27 mouse cellular contexts compared by ENCODE assay signal in the genomic region with DNA sequence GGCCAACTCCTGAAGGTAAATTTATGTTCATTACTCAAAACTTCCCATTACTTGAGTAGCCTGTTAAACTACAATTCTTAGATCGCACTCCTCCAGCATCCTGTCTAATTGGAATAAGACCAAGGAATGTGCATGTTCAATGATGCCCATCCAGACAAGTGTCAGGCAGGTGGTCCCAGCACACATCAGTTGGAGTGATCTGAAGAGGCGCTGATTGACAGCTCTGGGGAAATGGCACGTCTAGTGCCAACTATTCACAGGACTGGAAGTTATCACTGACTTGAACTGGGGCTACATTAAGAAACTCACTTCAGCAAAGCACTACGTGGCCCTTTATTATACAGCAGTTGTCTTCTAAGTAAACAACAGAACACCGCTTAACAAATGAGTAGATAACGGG. TPM values are rescaled to one million over a fixed set of nuclear protein-coding genes. Genes with fewer than 3 reads are reported as not detected.
DNase-seq lines count a peak whose midpoint lies in the region; ATAC-seq and TF ChIP-seq lines count a peak whose summit lies in the region.
"Had no signal": no experiment of that assay in that cellular context is flagged by ENCODE, and none has a peak within 500 bp of the region (broad histone marks: within the 10 kb centered on the region; RNA-seq: fewer than 3 reads in every experiment).

No protein-coding gene starts in this region.

- H3K4me3 ChIP-seq in forebrain, embryonic 14.5 days (ENCODE audit: low read depth, low read length): no peak overlapping the region
- H3K4me3 ChIP-seq in forebrain, embryonic 12.5 days (replicated peaks): no peak overlapping the region
- H3K4me3 ChIP-seq: embryonic facial prominence, embryonic 13.5 days; embryonic facial prominence, embryonic 15.5 days; erythroblast, embryonic 14.5 days; forebrain, embryonic 10.5 days; forebrain, embryonic 13.5 days had no signal

- intact Hi-C loops in left cerebral cortex, postnatal 4 days (cut with DNase I): no loop called here
- intact Hi-C loops in left cerebral cortex, postnatal 14 days (cut with DNase I): no loop called here

- no peaks in the 10 kb centered on the region for H3K27me3 ChIP-seq in forebrain, embryonic 14.5 days (replicated peaks; ENCODE audit: control insufficient read depth, insufficient read depth, low read length)
- H3K27me3 ChIP-seq in forebrain, embryonic 12.5 days: no peaks in the 10 kb centered on the region
- H3K27me3 ChIP-seq: CH12.LX; embryonic facial prominence, embryonic 13.5 days; embryonic facial prominence, embryonic 15.5 days; forebrain, embryonic 13.5 days had no signal

- DNase-seq in forebrain, embryonic 14.5 days (ENCODE audit: low spot score): no peak
- peak; percentile 52 for DNase-seq in left cerebral cortex, postnatal 4 days
- DNase-seq in left cerebral cortex, postnatal 14 days (ENCODE audit: low spot score in 2 of 2): no peak
- DNase-seq in brain, embryonic 14.5 days (ENCODE audit: low read depth): peak; percentile 42
- DNase-seq: adrenal gland, adult 8-10 months; adrenal gland, postnatal 14 days; adrenal gland, postnatal 36 days; B cell, adult 2 months; cerebellum, adult 11 months; cerebellum, adult 18-20 months; cerebellum, adult 8-10 months; cerebellum, adult 9-11 months; cerebellum, postnatal 14 days; cerebellum, postnatal 36 days; embryo, embryonic 11 days had no signal

- no peaks in the 10 kb centered on the region for H3K36me3 ChIP-seq in forebrain, embryonic 14.5 days (ENCODE audit: control insufficient read depth, insufficient read depth, low read length)
- H3K36me3 ChIP-seq in forebrain, embryonic 12.5 days (replicated peaks): no peaks in the 10 kb centered on the region
- H3K36me3 ChIP-seq: embryonic facial prominence, embryonic 13.5 days; embryonic facial prominence, embryonic 15.5 days; forebrain, embryonic 10.5 days; G1E had no signal

- ATAC-seq in forebrain, embryonic 14.5 days: peak; percentile 23; the same call in 1 of the 2 replicates
- ATAC-seq in forebrain, embryonic 12.5 days (ENCODE audit: low FRiP score): no peak
- ATAC-seq: activated CD4-positive, CD25-positive, alpha-beta regulatory T cell, adult 4 months; CD4-positive, CD25-positive, alpha-beta regulatory T cell, adult 4 months; forebrain, embryonic 13.5 days; forebrain, embryonic 16.5 days; Patski had no signal

- H3K4me2 ChIP-seq in forebrain, embryonic 14.5 days (ENCODE audit: low read length): no peak overlapping the region
- no peak overlapping the region for H3K4me2 ChIP-seq in forebrain, embryonic 12.5 days
- H3K4me2 ChIP-seq: embryonic facial prominence, embryonic 13.5 days; embryonic facial prominence, embryonic 15.5 days; forebrain, embryonic 13.5 days had no signal

- no peak for TF ChIP-seq POLR2A in brain, embryonic 14.5 days (IDR thresholded peaks at IDR 0.05; ENCODE audit: borderline replicate concordance, extremely low read depth, insufficient read depth, insufficient read length, poor library complexity, severe bottlenecking)

- no peaks in the 10 kb centered on the region for H3K4me1 ChIP-seq in forebrain, embryonic 14.5 days (ENCODE audit: control insufficient read depth, insufficient read depth, low read length)
- H3K4me1 ChIP-seq in forebrain, embryonic 12.5 days: peaks cover 5% of the 10 kb centered on the region
- H3K4me1 ChIP-seq: embryonic facial prominence, embryonic 15.5 days had no signal

- no peaks in the 10 kb centered on the region for H3K9me3 ChIP-seq in forebrain, embryonic 14.5 days (replicated peaks; ENCODE audit: control insufficient read depth, low read length)
- H3K9me3 ChIP-seq in forebrain, embryonic 12.5 days: no peaks in the 10 kb centered on the region
- H3K9me3 ChIP-seq: embryonic facial prominence, embryonic 13.5 days; embryonic facial prominence, embryonic 15.5 days; forebrain, embryonic 10.5 days; forebrain, embryonic 13.5 days; G1E had no signal

- no peak for TF ChIP-seq CTCF in brain, embryonic 14.5 days (IDR thresholded peaks at IDR 0.05; ENCODE audit: borderline replicate concordance, extremely low read depth, insufficient read depth, insufficient read length)

- 80% methylated on average over 6 of the region's 6 CpGs for WGBS in forebrain, embryonic 14.5 days
- WGBS in forebrain, embryonic 12.5 days: 87% methylated on average over 6 of the region's 6 CpGs

- no peak overlapping the region for H3K9ac ChIP-seq in forebrain, embryonic 14.5 days (ENCODE audit: low read length)
- no peak overlapping the region for H3K9ac ChIP-seq in forebrain, embryonic 12.5 days
- H3K9ac ChIP-seq: embryonic facial prominence, embryonic 13.5 days; embryonic facial prominence, embryonic 15.5 days; forebrain, embryonic 13.5 days had no signal

- no peak overlapping the region for H3K27ac ChIP-seq in forebrain, embryonic 14.5 days (ENCODE audit: low read depth, low read length)
- H3K27ac ChIP-seq in forebrain, embryonic 12.5 days: no peak overlapping the region
- H3K27ac ChIP-seq: embryonic facial prominence, embryonic 13.5 days; embryonic facial prominence, embryonic 15.5 days; forebrain, embryonic 10.5 days; forebrain, embryonic 13.5 days had no signal

RNA-seq across cellular contexts. Expression of a gene that starts 44.5 kb away (rescaled TPM):
- 55.4 and 61.7 TPM in 2 replicates for polyA plus RNA-seq in forebrain, embryonic 14.5 days (2014; fragmentation: Nextera tagmentation; extraction: Ambion mirVana)
- 24.8 and 26.9 TPM in 2 replicates for polyA plus RNA-seq in forebrain, embryonic 12.5 days (2016; fragmentation: Nextera tagmentation; extraction: Ambion mirVana)
- total RNA-seq in left cerebral cortex, postnatal 4 days (2021): 100 to 1,000 TPM; 170 to 177 TPM
- total RNA-seq in left cerebral cortex, postnatal 14 days (2021): 100 to 1,000 TPM; 107 to 114 TPM
- polyA plus RNA-seq in brain, embryonic 14.5 days (2012; rRNA removed): 113 and 127 TPM in 2 replicates
- polyA plus RNA-seq: Patski had no signal

Comparison
In these comparisons a context has a peak if more than half of its experiments do, and no peak if none do; other contexts are left out.
1. DNase-seq: peak in left cerebral cortex, postnatal 4 days (single experiment) and brain, embryonic 14.5 days (single experiment); none in forebrain, embryonic 14.5 days (single experiment) and left cerebral cortex, postnatal 14 days (0 of 2).